Mouse (Mus musculus) kidney, adult 18-20 months (tissue): ENCODE results near the gene Phc3.
"Not testable (repeated sequence)": the region's sequence is repeated elsewhere in the genome, so short reads cannot be mapped to it uniquely, and the experiment has no call there.

Experiments used
- DNase-seq: peaks from one replicate; pipeline ENCODE4 v3.0.0; 2021

Gene Phc3

DNA sequence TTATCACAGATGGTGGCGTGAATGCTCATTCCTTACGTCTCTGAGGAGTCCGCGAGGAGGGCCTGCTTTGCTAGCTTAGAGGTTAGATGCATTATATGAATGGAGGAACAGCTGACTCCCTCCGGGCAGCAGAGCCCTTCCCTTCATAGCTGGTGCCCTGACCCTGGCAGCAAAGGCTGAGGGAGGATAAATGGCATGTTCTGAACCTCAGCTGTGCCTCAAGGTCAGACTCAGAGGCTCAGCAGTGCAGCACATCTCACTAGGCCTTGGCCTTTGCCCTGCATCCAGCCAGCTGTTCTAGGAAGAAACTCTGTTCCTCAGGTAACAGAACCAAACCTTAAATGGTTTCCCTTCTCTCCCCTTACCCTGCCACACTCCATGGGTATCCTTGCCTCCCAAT lies 101.0 kb downstream of the Phc3 start:
- DNase-seq, result no peak

DNA sequence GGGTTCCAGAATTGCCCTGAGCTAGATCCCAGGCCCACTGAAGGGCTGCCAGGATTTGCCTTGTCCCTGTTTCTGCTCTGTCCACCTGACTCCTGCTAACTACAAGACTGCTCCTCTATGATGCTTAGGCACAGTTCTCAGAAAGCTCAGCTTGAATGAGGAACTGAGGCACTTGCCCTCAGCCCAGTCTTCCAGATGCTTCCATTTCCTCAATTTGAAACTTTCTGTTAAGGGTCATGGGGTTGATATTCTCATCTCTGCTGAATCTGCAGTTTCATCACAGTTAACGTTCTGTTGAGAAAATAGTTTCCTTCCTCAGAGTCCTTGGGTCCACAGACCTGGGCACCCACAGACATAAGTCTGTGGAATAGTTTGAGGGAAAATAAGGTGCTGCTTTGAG lies 104.6 kb downstream of the Phc3 start:
- DNase-seq, result no peak

DNA sequence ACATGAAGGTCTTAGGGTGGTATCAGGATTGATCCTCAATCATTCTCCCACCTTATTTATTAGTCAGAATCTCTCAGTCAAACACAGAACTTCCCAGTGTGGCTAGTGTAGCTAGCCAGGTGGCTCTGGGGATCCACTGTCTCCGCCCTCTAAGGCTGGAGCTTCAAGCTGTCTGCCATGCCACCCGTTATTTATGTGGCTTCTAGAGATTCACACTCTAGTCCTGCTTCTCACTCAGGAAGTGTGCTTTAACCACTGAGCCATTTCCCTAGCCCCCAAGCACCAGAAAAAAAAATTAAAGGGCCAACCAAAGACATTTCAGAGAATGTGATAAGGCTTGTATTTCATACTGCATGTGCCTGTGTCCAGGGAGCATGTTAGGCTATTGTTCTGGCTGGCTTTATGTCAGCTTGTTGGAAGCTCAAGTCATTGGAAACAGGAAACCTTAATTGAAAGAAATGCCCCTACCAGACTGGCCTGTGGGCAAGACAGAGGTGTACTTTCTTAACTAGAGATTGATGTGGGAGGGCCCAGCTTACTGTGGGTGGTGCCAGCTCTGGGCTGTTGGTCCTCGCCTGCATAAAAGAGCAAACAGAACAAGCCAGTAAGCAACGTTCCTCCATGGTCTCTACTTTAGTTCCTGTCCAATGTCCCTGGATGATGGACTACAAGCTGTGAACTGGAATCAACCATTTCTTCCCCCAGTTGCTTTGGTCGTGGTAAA lies 105.3 kb downstream of the Phc3 start:
- DNase-seq, result no peak

DNA sequence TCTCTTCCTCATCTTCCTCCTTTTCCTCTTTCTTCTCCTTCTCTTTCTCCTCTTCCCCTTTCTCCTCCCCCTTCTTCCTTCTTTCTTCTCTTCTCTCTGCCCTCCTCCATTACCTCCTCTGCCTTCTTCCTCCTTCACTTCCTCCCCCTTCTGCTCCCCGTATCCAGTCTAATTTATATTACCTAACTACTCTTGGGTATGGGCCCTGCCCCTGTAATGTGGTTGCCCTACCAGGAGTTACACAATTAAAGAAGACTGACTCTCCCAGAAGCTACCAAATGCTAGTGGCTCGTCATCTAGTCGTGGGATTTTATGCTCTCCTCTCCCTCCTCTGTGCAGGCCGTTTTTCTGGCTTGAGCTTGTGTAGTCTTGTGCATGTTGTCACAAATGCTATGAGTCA lies 108.5 kb downstream of the Phc3 start:
- DNase-seq, result no peak

DNA sequence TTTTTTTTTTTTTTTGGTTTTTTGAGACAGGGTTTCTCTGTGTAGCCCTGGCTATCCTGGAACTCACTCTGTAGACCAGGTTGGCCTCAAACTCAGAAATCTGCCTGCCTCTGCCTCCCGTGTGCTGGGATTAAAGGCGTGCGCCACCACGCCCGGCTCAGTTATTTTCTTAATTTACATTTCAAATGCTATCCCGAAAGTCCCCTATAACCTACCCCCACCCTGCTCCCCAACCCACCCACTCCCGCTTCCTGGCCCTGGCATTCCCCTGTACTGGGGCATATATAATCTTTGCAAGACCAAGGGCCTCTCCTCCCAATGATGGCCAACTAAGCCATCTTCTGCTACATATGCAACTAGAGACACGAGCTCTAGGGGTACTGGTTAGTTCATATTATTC lies 109.6 kb downstream of the Phc3 start:
- DNase-seq, result not testable (repeated sequence)

DNA sequence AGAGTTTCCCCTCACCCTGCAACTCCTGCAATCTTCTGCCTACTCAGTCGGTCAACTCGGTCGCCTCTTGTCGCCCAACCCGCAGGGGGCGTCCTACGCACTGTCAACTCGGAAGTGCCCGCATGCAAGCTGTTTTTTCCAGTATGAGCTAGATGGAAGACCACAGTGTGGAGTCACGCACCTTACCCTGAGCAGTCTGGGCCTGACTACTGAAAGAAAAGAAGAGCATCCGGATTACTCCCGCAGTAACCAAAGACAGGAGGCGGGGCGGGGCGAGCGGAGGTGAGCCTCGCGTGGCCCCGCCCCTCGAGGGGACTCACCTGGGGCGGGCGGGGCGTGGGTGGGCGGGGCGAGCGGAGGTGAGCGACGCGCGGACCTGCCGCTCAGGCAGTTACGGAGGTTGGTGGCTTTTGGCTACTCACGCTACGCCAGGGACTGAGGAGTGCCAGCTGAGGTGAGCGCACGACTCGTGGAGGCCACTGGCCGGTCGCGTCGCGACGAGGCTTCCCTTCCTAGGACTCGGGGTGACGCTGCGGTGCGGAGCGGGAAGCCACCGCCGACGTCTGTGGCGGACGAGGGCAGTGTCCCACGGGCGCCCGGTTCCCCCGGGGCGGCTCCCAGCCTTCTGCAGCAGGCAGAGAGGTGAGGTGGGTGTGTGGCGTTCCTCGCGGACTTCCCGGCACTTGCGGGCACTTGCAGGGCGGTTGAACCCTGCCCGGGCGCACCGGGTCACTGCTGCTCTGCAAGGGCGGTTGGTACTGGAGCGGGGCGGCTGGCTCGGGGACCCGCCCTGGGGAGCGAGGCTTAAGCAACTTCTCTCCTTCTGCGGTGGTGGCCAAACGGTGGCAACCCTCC lies 113.4 kb downstream of the Phc3 start, which contains the start of gene Gpr160:
TSS of gene Gpr160 (plus strand) at position 347 of the 855 bp plus-strand sequence.
- peak; percentile 86 for DNase-seq

DNA sequence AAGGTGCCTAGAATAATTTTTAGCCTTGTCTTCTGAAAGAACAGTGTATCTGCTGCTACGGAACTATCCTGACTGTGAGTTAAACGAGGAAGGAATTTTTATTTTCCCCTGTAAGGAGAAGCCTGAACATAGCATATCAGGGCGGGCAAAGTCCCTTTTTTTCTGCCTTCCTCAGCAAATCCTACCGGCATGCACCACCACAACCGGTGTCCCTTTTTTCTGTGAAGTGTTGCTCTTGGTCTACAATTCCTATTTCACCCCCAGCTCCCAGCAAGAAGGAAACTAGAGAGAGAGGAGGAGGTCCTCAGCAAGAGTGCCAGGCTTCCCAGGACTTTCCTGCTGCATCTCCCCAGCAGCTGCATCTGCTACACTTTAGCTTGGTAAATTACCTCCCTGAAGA lies 115.6 kb downstream of the Phc3 start:
- no peak for DNase-seq

DNA sequence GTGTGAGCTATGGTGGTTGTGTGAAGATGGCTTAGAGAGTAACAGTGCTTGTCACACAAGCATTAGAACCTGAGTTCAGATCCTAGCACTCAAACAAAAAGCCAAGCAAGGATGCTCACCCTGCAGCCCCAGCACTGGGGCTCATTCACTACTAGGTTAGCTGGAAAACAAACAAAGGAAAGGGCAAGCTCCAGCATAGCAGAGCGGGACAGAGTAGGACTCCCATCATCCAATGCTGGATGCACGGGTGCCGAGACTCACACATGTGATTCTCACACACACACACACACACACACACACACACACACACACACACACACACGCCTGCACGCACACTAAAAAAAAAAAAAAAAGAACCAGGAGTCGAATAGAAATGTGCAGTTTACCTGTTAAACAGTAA lies 117.8 kb downstream of the Phc3 start:
- DNase-seq, result no peak
